Mouse (Mus musculus) CH12.LX (cell line): Measurements from ENCODE around the gene Kirrel3. TPM values are rescaled to one million over a fixed set of nuclear protein-coding genes. Genes with fewer than 3 reads are reported as not detected.

Experiments used
- DNase-seq: peaks from one replicate; pipeline ENCODE4 v3.0.0-alpha.2; 2013; ENCODE audit errors: extremely low read depth
- H3K27ac ChIP-seq: 2 replicates; pipeline ENCODE4 v1.5.1; 2012; ENCODE audit warnings: low read depth, mild to moderate bottlenecking, control low read depth, moderate library complexity; ENCODE audit not compliant: insufficient read depth
- H3K27me3 ChIP-seq: replicated peaks from 2 replicates; pipeline ENCODE3; 2012; ENCODE audit warnings: inconsistent platforms
- H3K36me3 ChIP-seq, 2 experiments: replicated peaks in 1 of 2; 2 replicates each; pipeline versions ENCODE3 to v1.6.1; 2012; ENCODE audit warnings: inconsistent platforms in 1 of 2, low read length in 1 of 2, mild to moderate bottlenecking in 1 of 2, mixed read lengths in 1 of 2, moderate library complexity in 1 of 2; ENCODE audit not compliant: control insufficient read depth in 1 of 2, insufficient read depth in 1 of 2
- H3K4me1 ChIP-seq, 2 experiments: 2 replicates each; pipeline ENCODE4 v1.6.1; 2012; ENCODE audit warnings: inconsistent platforms in 1 of 2, moderate library complexity in 1 of 2; ENCODE audit not compliant: insufficient read depth in 2 of 2, control insufficient read depth in 1 of 2
- H3K4me2 ChIP-seq: 2 replicates; pipeline ENCODE4 v1.6.1; 2012; ENCODE audit warnings: low read depth, mild to moderate bottlenecking, control low read depth; ENCODE audit not compliant: poor library complexity, insufficient read depth, severe bottlenecking
- H3K4me3 ChIP-seq, 3 experiments: fragments of 150-350 bp in 1 of 3; sonication (generic) in 1 of 3; replicated peaks in 1 of 3; 2 replicates each; pipeline versions ENCODE3 to v1.5.1; 2011 to 2012; ENCODE audit warnings: low read depth in 2 of 3, low read length in 2 of 3, mild to moderate bottlenecking in 2 of 3, moderate library complexity in 2 of 3, control low read depth in 1 of 3, improper control_type of control experiment in 1 of 3, inconsistent platforms in 1 of 3, mixed read lengths in 1 of 3; ENCODE audit not compliant: poor library complexity in 1 of 3
- H3K79me2 ChIP-seq: replicated peaks from 2 replicates; pipeline ENCODE4 v1.6.1; 2012; ENCODE audit warnings: mild to moderate bottlenecking, moderate library complexity; ENCODE audit not compliant: control insufficient read depth, poor library complexity, insufficient read depth, severe bottlenecking; ENCODE audit errors: extremely low read depth
- H3K9ac ChIP-seq: 2 replicates; pipeline ENCODE4 v1.6.1; 2012; ENCODE audit warnings: low read depth, mild to moderate bottlenecking, control low read depth, moderate library complexity; ENCODE audit not compliant: insufficient read depth
- H3K9me3 ChIP-seq: replicated peaks from 2 replicates; pipeline ENCODE3; 2012; ENCODE audit warnings: low read length, inconsistent platforms, mixed read lengths
- BHLHE40 ChIP-seq: IDR thresholded peaks from 2 replicates; pipeline ENCODE4 v1.6.1; 2011; ENCODE audit warnings: mild to moderate bottlenecking, low read depth, low read length, improper control_type of control experiment
- CTCF ChIP-seq, 2 experiments: IDR thresholded peaks in 1 of 2; conservative IDR thresholded peaks in 1 of 2; 2 replicates each; pipeline ENCODE4 v1.5.1; 2011 to 2012; ENCODE audit warnings: low read depth in 2 of 2, low read length in 2 of 2, improper control_type of control experiment in 1 of 2, inconsistent platforms in 1 of 2, mild to moderate bottlenecking in 1 of 2, moderate library complexity in 1 of 2
- ELF1 ChIP-seq: IDR thresholded peaks from 2 replicates; pipeline ENCODE4 v1.6.1; 2014; ENCODE audit warnings: low read depth, mild to moderate bottlenecking, inconsistent platforms, low read length, improper control_type of control experiment
- EP300 ChIP-seq: IDR thresholded peaks from 2 replicates; pipeline ENCODE4 v1.6.1; 2011; ENCODE audit warnings: low read length, improper control_type of control experiment
- ETS1 ChIP-seq: conservative IDR thresholded peaks from 2 replicates; pipeline ENCODE4 v1.6.1; 2012; ENCODE audit warnings: low read depth, mild to moderate bottlenecking, inconsistent platforms, low read length, improper control_type of control experiment, moderate library complexity
- IRF4 ChIP-seq: IDR thresholded peaks from 2 replicates; pipeline ENCODE4 v1.6.1; 2014; ENCODE audit warnings: low read depth, mild to moderate bottlenecking, inconsistent platforms, low read length, improper control_type of control experiment
- JUN ChIP-seq: IDR thresholded peaks from 2 replicates; pipeline ENCODE4 v1.6.1; 2011; ENCODE audit warnings: low read depth, mild to moderate bottlenecking, low read length, improper control_type of control experiment, moderate library complexity; ENCODE audit not compliant: insufficient read depth
- KAT2A ChIP-seq: IDR thresholded peaks from 2 replicates; pipeline ENCODE4 v1.6.1; 2012; ENCODE audit warnings: low read length, improper control_type of control experiment, inconsistent platforms; ENCODE audit not compliant: insufficient replicate concordance
- MAZ ChIP-seq: IDR thresholded peaks from 2 replicates; pipeline ENCODE4 v1.6.1; 2012; ENCODE audit warnings: low read depth, mild to moderate bottlenecking, inconsistent platforms, low read length, improper control_type of control experiment, moderate library complexity
- NRF1 ChIP-seq: IDR thresholded peaks from 2 replicates; pipeline ENCODE4 v1.6.1; 2014; ENCODE audit warnings: low read depth, mild to moderate bottlenecking, inconsistent platforms, low read length, improper control_type of control experiment, moderate library complexity
- PAX5 ChIP-seq: IDR thresholded peaks from 2 replicates; pipeline ENCODE4 v1.6.1; 2012; ENCODE audit warnings: low read length, inconsistent platforms, mixed read lengths
- POLR2A ChIP-seq: IDR thresholded peaks from 2 replicates; pipeline ENCODE4 v1.6.1; 2011; ENCODE audit warnings: low read depth, mild to moderate bottlenecking, improper control_type of control experiment, low read length
- RAD21 ChIP-seq: IDR thresholded peaks from 2 replicates; pipeline ENCODE4 v1.6.1; 2011; ENCODE audit warnings: low read depth, mild to moderate bottlenecking, low read length, improper control_type of control experiment, moderate library complexity
- RCOR1 ChIP-seq: conservative IDR thresholded peaks from 2 replicates; pipeline ENCODE4 v1.6.1; 2012; ENCODE audit warnings: low read depth, mild to moderate bottlenecking, inconsistent platforms, low read length, improper control_type of control experiment
- SIN3A ChIP-seq: IDR thresholded peaks from 2 replicates; pipeline ENCODE4 v1.6.1; 2012; ENCODE audit warnings: low read length, improper control_type of control experiment, inconsistent platforms
- TBP ChIP-seq: conservative IDR thresholded peaks from 2 replicates; pipeline ENCODE4 v1.6.1; 2011; ENCODE audit warnings: low read depth, low read length, improper control_type of control experiment
- UBTF ChIP-seq: IDR thresholded peaks from 2 replicates; pipeline ENCODE4 v1.6.1; 2012; ENCODE audit warnings: low read depth, mild to moderate bottlenecking, inconsistent platforms, low read length, improper control_type of control experiment, moderate library complexity
- USF1 ChIP-seq: IDR thresholded peaks from 2 replicates; pipeline ENCODE4 v1.6.1; 2014; ENCODE audit warnings: low read depth, mild to moderate bottlenecking, inconsistent platforms, low read length, improper control_type of control experiment
- dilution Hi-C: fragments of 300-500 bp; cut with MboI; formaldehyde crosslinking; loops from 2 replicates; pipeline ENCODE4 v1.14.3; 2020; ENCODE audit warnings: low sequenced_read_pairs; ENCODE audit not compliant: extremely low pct_unique_long_range_greater_than_20kb, extremely low pct_ligation_motif_present
- in situ Hi-C: fragments of 300-500 bp; cut with MboI; formaldehyde crosslinking; loops from 3 replicates; pipeline ENCODE4 v1.14.3; 2019; ENCODE audit warnings: low sequenced_read_pairs, low pct_ligation_motif_present, low pct_unique_long_range_greater_than_20kb, mixed read lengths
- polyA plus RNA-seq: library from polyadenylated mRNA; unstranded; fragments of >175 nt; gene quantifications from 2 replicates; pipeline ENCODE4 v1.2.1, GENCODE M21; 2012; ENCODE audit warnings: low read depth; ENCODE audit not compliant: insufficient read length
- total RNA-seq, 2 experiments: library from RNA; depleted of rRNA; stranded (reverse); fragments of 300-350 nt in 1 of 2; fragments of >200 nt in 1 of 2; gene quantifications; 2 replicates each; pipeline ENCODE4 v1.2.3; 2012 to 2014

Gene Kirrel3
- total and polyA plus RNA-seq, 3 experiments = not detected

GRCm38 (mm10) chr9:34708691-34709090, 223.0 kb downstream of the Kirrel3 start:
- in situ Hi-C loops = no loop called here
- H3K9ac ChIP-seq = no peak overlapping the region
- DNase-seq = no peak
- H3K4me1 ChIP-seq = no peaks in the 10 kb centered on the region
- no peak for TF ChIP-seq RCOR1
- TF ChIP-seq IRF4 = no peak
- TF ChIP-seq NRF1 = no peak
- no peak for TF ChIP-seq UBTF
- TF ChIP-seq MAZ = no peak
- TF ChIP-seq USF1 = no peak
- no peak for TF ChIP-seq KAT2A
- TF ChIP-seq BHLHE40 = no peak
- TF ChIP-seq, all 38 proteins: peak for 0
- Histone ChIP-seq H3K4me3 (no peak overlapping the region), H3K27me3 (peaks cover 88% of the 10 kb centered on the region), H3K36me3 (no peaks in the 10 kb centered on the region), H3K9me3 (no peaks in the 10 kb centered on the region), H3K27ac (no peak overlapping the region), H3K79me2 (no peaks in the 10 kb centered on the region), H3K4me2 (no peak overlapping the region)
- dilution Hi-C loops = no loop called here

GRCm38 (mm10) chr9:34711996-34712395, 226.3 kb downstream of the Kirrel3 start:
- dilution Hi-C loops = no loop called here
- TF ChIP-seq KAT2A (no peak), ELF1 (no peak)
- H3K9ac ChIP-seq = no peak overlapping the region

GRCm38 (mm10) chr9:34712996-34713395, 227.3 kb downstream of the Kirrel3 start:
- peaks cover 81% of the 10 kb centered on the region for H3K27me3 ChIP-seq
- H3K9ac ChIP-seq = no peak overlapping the region
- H3K9me3 ChIP-seq = no peaks in the 10 kb centered on the region
- dilution Hi-C loops (no loop called here), in situ Hi-C loops (no loop called here)
- H3K79me2 ChIP-seq = no peaks in the 10 kb centered on the region
- DNase-seq = no peak
- no peak overlapping the region for H3K27ac ChIP-seq
- TF ChIP-seq NRF1 (no peak), USF1 (no peak), TBP (no peak), EP300 (no peak), JUN (no peak), POLR2A (no peak), BHLHE40 (no peak), SIN3A (no peak), KAT2A (no peak), RAD21 (no peak), PAX5 (no peak), CTCF (conservative IDR thresholded peaks at IDR 0.05 in 1 of 2, IDR thresholded peaks at IDR 0.05 in 1 of 2; ENCODE audit: low read depth in 2 of 2, low read length in 2 of 2) (no peak), ETS1 (no peak), ELF1 (no peak), IRF4 (no peak)
- 0 out of 2 replicates have a peak overlapping the region, but pooled peaks have one; percentile 1 for H3K4me2 ChIP-seq
- H3K36me3 ChIP-seq = no peaks in the 10 kb centered on the region
- H3K4me3 ChIP-seq = no peak overlapping the region
- no peaks in the 10 kb centered on the region for H3K4me1 ChIP-seq

More at GRCm38 (mm10) chr9:34711996-34712395, 226.3 kb downstream of the Kirrel3 start:
- Histone ChIP-seq H3K36me3 (no peaks in the 10 kb centered on the region), H3K27ac (no peak overlapping the region), H3K4me2 (no peak overlapping the region), H3K4me3 (no peak overlapping the region), H3K79me2 (no peaks in the 10 kb centered on the region), H3K4me1 (no peaks in the 10 kb centered on the region), H3K9me3 (no peaks in the 10 kb centered on the region), H3K27me3 (peaks cover 85% of the 10 kb centered on the region)
- DNase-seq = no peak
- in situ Hi-C loops = no loop called here
